Mouse (Mus musculus) midbrain, embryonic 15.5 days (tissue): ENCODE results near the gene Ly6g6f. TPM values are rescaled to one million over a fixed set of nuclear protein-coding genes. Genes with fewer than 3 reads are reported as not detected.

ENCODE experiments used
- ATAC-seq: fragments of 200-750 bp; cut with Nextera tagmentation; replicated peaks from 2 replicates; pipeline ENCODE4 v1.8.0; 2017; ENCODE audit warnings: moderate TSS enrichment
- H3K27ac ChIP-seq: fragments of 300-500 bp; sonication (generic); 2 replicates; pipeline ENCODE4 v1.5.1; 2015; ENCODE audit warnings: mild to moderate bottlenecking, inconsistent platforms
- H3K27me3 ChIP-seq: fragments of 300-500 bp; sonication (generic); replicated peaks from 2 replicates; pipeline ENCODE4 v1.6.1; 2015; ENCODE audit warnings: inconsistent platforms
- H3K36me3 ChIP-seq: fragments of 300-500 bp; sonication (generic); replicated peaks from 2 replicates; pipeline ENCODE4 v1.6.1; 2015; ENCODE audit warnings: inconsistent platforms
- H3K4me1 ChIP-seq: fragments of 300-500 bp; sonication (generic); 2 replicates; pipeline ENCODE4 v1.6.1; 2015; ENCODE audit warnings: inconsistent platforms
- H3K4me2 ChIP-seq: fragments of 300-500 bp; sonication (generic); 2 replicates; pipeline ENCODE4 v1.6.1; 2015; ENCODE audit warnings: inconsistent platforms, mild to moderate bottlenecking, moderate library complexity
- H3K4me3 ChIP-seq: fragments of 300-500 bp; sonication (generic); 2 replicates; pipeline ENCODE4 v1.5.1; 2015; ENCODE audit warnings: mild to moderate bottlenecking, inconsistent platforms
- H3K9ac ChIP-seq: fragments of 300-500 bp; sonication (generic); 2 replicates; pipeline ENCODE4 v1.6.1; 2015; ENCODE audit warnings: mild to moderate bottlenecking, inconsistent platforms
- H3K9me3 ChIP-seq: fragments of 300-500 bp; sonication (generic); 2 replicates; pipeline ENCODE4 v1.6.1; 2016; ENCODE audit warnings: inconsistent platforms
- WGBS: fragments of 180-500 bp; shearing (Covaris S2); methylation state at CpG from one replicate; pipeline ENCODE4 v1.1.7; 2015; ENCODE audit warnings: mixed read lengths; 5-methylcytosine and 5-hydroxymethylcytosine counted together
- polyA plus RNA-seq: library from polyadenylated mRNA; unstranded; fragments of >200 nt; fragmentation: Nextera tagmentation; extraction: Ambion mirVana; gene quantifications from 2 replicates; pipeline ENCODE4 v1.2.1, GENCODE M21; 2015

The Ly6g6f gene
- polyA plus RNA-seq, 1 experiment from 2014 or later = not detected

DNA sequence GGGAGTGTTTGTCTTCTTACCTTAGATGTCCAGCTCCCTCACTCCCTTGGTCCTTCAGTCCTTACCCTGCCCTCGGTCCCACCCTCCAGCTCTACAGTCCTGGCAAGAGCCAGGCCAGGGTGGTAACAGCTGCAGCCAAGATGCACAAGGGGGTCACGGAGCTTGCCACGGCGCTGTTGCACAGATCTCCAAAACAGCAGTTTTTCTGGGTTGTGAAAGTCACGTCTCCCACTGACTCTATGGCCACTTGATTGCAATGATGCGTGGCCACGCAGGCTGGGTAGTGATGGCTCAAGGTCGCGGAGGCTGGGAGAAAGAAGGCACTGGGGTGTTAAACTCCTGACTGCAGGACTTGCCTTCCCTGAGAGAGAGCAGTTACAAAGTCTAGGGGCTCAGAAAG is 14.0 kb downstream of the Ly6g6f start:
- no peak for ATAC-seq
- H3K27ac ChIP-seq = no peak overlapping the region
- no peak overlapping the region for H3K4me2 ChIP-seq
- WGBS = 85% methylated on average over 9 of the region's 9 CpGs
- no peaks in the 10 kb centered on the region for H3K9me3 ChIP-seq
- H3K9ac ChIP-seq = no peak overlapping the region
- no peaks in the 10 kb centered on the region for H3K4me1 ChIP-seq
- H3K27me3 ChIP-seq = peaks cover 8% of the 10 kb centered on the region; the same call in 1 of the 2 replicates
- H3K4me3 ChIP-seq = no peak overlapping the region
- no peaks in the 10 kb centered on the region for H3K36me3 ChIP-seq

DNA sequence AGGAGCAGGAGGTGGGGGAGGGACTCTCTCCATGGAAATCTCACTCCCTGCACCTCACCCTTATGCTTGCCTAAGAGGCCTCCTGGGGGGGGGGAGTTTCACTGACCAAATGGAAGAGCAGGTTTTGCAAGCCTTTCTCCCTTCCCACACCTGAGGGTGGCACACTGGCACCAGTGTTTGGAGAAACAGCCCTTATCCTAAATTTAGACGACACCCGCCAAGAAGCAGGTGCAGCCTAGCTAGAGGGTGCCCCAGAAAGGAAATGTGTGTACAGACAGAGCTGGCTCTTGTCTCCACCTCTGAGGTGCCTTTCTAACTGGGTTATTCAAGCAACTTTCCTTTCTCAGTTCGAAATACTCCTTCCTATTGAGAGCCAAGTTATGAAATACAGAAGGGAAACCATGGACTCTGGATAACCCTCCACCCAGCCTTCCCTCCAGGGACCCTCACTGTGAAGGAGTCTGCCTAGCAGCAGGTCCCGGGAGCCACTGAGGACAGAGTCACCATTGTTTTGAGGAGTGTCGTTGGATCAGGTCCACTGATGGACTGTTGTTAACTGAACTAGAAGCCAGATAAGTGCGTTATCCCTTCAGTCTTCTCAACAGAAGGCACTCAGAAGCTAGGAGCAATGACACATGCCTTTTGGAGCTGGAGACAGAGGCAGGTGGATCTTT is 14.7 kb downstream of the Ly6g6f start:
- peaks cover under 1% of the 10 kb centered on the region; the same call in 1 of the 2 replicates for H3K4me1 ChIP-seq
- no peak overlapping the region for H3K27ac ChIP-seq
- no peak overlapping the region for H3K4me3 ChIP-seq
- H3K9me3 ChIP-seq = no peaks in the 10 kb centered on the region
- peaks cover 14% of the 10 kb centered on the region for H3K27me3 ChIP-seq
- ATAC-seq = no peak
- no peak overlapping the region for H3K9ac ChIP-seq
- no peak overlapping the region for H3K4me2 ChIP-seq
- WGBS = 68% methylated on average over 6 of the region's 6 CpGs
- H3K36me3 ChIP-seq = no peaks in the 10 kb centered on the region

DNA sequence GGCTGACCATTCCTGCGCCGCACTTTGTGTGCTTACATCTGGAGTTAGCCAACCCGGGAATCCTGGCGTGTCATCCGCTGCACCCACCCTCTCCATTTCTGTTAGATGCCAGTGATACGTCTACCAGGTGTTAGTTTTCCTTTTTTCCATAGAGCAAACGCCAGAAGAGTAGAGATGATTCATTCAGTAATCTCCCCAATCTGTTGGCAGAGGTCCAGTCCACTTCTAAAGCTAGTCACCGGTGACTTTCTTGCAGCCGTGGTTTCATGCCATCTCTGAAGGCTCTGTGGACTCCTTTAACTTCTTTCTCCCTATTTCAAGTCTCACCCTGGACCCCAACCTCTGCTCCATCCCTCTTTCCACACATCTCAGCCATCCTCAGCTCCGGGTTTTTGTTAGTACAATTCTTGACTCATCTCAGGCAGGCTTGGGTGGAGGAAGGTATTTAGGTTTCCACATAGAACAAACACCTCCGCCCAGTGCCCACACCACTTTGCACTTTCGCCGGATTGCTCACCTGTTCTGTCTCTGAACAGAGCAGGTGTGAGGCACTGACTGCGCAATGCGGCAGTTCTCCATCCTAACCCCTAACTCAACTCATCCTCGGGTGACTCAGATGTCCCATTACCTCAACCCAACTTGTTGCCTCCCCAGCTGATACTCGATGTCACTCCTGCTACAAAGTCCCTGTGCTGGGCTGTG is 17.0 kb downstream of the Ly6g6f start:
- Histone ChIP-seq H3K4me2 (no peak overlapping the region), H3K27ac (no peak overlapping the region), H3K9ac (no peak overlapping the region), H3K36me3 (no peaks in the 10 kb centered on the region), H3K9me3 (no peaks in the 10 kb centered on the region), H3K4me1 (peaks cover 10% of the 10 kb centered on the region; the same call in 1 of the 2 replicates), H3K27me3 (peaks cover 36% of the 10 kb centered on the region), H3K4me3 (no peak overlapping the region)
- ATAC-seq = no peak
- WGBS = 86% methylated on average over 17 of the region's 17 CpGs

DNA sequence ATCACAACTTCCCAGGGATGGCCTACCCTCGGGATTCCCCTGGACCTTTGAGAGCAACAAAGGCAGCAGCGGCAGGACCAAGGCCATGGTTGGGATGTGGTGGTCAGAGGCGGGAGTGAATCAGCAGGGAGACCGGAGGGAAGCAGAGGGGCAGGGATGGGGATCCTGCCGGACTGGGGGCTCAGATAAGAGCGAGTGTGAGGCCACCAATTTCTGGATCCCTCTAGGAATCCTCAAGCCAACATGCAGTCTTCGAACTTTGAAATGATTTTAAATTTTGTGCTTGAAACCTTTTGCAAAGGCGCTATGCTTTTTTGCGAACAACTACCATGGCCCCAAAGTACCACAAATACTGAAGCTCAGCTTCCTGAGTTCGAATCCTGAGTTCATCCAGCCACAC is 19.3 kb downstream of the Ly6g6f start, which contains the start of gene Mpig6b:
TSS of gene Mpig6b (minus strand) at position 101 of the 400 bp plus-strand sequence.
- WGBS = 46% methylated on average over 10 of the region's 10 CpGs
- ATAC-seq = no peak
- H3K9me3 ChIP-seq = no peaks in the 10 kb centered on the region
- no peak within 1 kb of the TSS for H3K27ac ChIP-seq
- peaks cover 10% of the 10 kb centered on the region; the same call in 1 of the 2 replicates for H3K4me1 ChIP-seq
- peaks cover 41% of the 10 kb centered on the region for H3K27me3 ChIP-seq
- H3K9ac ChIP-seq = peak within 1 kb of the TSS; percentile 26; the same call in 1 of the 2 replicates
- H3K36me3 ChIP-seq = peaks cover 4% of the 10 kb centered on the region; the same call in 1 of the 2 replicates
- peak within 1 kb of the TSS; percentile 43 for H3K4me2 ChIP-seq
- H3K4me3 ChIP-seq = peak within 1 kb of the TSS; percentile 13

GRCm38 (mm10) chr17:35064951-35065947 is 20.2 kb downstream of the Ly6g6f start, which contains the start of gene Ly6g6c:
Gene Ly6g6c, plus strand, starts transcription at chr17:35065388.
- Histone ChIP-seq H3K9ac (peak within 1 kb of the TSS; percentile 26; the same call in 1 of the 2 replicates), H3K27ac (no peak within 1 kb of the TSS), H3K9me3 (no peaks in the 10 kb centered on the region), H3K36me3 (peaks cover 4% of the 10 kb centered on the region; the same call in 1 of the 2 replicates), H3K27me3 (peaks cover 41% of the 10 kb centered on the region), H3K4me2 (peak within 1 kb of the TSS; percentile 43), H3K4me3 (peak within 1 kb of the TSS; percentile 13), H3K4me1 (peaks cover 18% of the 10 kb centered on the region)
- WGBS = under 1% methylated on average over 48 of the region's 48 CpGs
- ATAC-seq = no peak

DNA sequence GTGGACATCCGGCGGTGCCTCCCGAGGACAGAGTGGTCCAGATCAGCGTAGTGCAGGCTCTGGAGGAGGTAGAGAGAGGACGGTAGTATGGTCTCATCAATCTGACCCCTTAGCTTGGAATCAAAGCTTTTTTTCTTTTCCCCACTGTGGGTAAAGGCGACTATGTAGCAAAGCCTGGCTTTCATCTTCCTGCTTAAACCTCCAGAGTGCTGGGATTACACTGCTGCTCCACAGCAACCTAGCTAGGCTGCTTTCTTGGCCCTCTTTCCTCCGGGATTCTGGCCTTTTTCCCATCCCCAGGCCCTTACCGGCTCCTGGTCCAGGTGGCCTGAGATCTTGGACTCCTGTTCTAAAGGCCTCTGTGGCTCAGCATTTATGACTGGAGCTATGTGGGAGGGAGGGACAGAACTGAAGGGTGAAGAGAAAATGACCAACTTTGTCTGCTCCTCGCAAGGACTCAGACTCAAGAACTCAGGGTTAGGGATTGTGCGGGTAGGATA is 21.0 kb downstream of the Ly6g6f start:
- no peaks in the 10 kb centered on the region for H3K9me3 ChIP-seq
- no peak overlapping the region for H3K4me2 ChIP-seq
- H3K9ac ChIP-seq = no peak overlapping the region
- H3K4me1 ChIP-seq = peaks cover 24% of the 10 kb centered on the region
- peaks cover 41% of the 10 kb centered on the region for H3K27me3 ChIP-seq
- 31% methylated on average over 10 of the region's 10 CpGs for WGBS
- H3K4me3 ChIP-seq = no peak overlapping the region
- H3K27ac ChIP-seq = no peak overlapping the region
- ATAC-seq = no peak
- peaks cover 4% of the 10 kb centered on the region; the same call in 1 of the 2 replicates for H3K36me3 ChIP-seq

GRCm38 (mm10) chr17:35063466-35063865 is 21.9 kb downstream of the Ly6g6f start:
- no peak for ATAC-seq
- Histone ChIP-seq H3K9ac (no peak overlapping the region), H3K4me3 (no peak overlapping the region), H3K9me3 (no peaks in the 10 kb centered on the region), H3K4me1 (peaks cover 27% of the 10 kb centered on the region), H3K36me3 (peaks cover 4% of the 10 kb centered on the region; the same call in 1 of the 2 replicates), H3K27ac (no peak overlapping the region), H3K27me3 (peaks cover 41% of the 10 kb centered on the region), H3K4me2 (no peak overlapping the region)
- 95% methylated on average over 3 of the region's 3 CpGs for WGBS

DNA sequence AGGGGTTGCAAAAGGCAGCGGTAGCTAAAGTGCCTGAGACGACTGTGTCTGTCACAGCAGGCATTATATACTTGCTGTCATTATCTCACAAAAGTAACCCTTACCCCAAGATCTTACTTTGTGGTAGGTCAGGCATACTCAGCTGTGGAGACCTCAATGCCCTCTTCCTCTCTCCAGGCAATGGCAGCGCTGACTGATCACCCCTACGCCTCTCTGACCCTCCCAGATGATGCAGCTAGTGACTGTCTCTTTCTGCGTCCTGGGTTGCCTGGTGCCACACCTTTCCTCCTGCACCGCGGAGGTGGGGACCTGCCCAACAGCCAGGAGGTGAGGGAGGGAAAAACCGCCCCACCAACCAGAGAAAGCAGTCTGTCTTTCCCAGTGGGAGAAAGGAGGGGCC is 24.1 kb downstream of the Ly6g6f start:
- Histone ChIP-seq H3K9me3 (no peaks in the 10 kb centered on the region), H3K4me2 (no peak overlapping the region), H3K27ac (no peak overlapping the region), H3K36me3 (peaks cover 4% of the 10 kb centered on the region; the same call in 1 of the 2 replicates), H3K9ac (no peak overlapping the region; the same call in 1 of the 2 replicates), H3K4me1 (peaks cover 30% of the 10 kb centered on the region), H3K27me3 (peaks cover 33% of the 10 kb centered on the region), H3K4me3 (no peak overlapping the region)
- no peak for ATAC-seq
- WGBS = 89% methylated on average over 8 of the region's 8 CpGs

- Histone ChIP-seq H3K27ac (no peak overlapping the region), H3K36me3 (peaks cover 4% of the 10 kb centered on the region; the same call in 1 of the 2 replicates), H3K9me3 (no peaks in the 10 kb centered on the region), H3K4me1 (peaks cover 30% of the 10 kb centered on the region), H3K4me2 (peak overlapping the region; percentile 76), H3K4me3 (peak overlapping the region; percentile 72), H3K9ac (peak overlapping the region; percentile 71; the same call in 1 of the 2 replicates), H3K27me3 (peaks cover 28% of the 10 kb centered on the region)
- 60% methylated on average over 22 of the region's 22 CpGs for WGBS
- ATAC-seq = no peak
Observed at GRCm38 (mm10) chr17:35060737-35061297, 24.6 kb downstream of the Ly6g6f start.

DNA sequence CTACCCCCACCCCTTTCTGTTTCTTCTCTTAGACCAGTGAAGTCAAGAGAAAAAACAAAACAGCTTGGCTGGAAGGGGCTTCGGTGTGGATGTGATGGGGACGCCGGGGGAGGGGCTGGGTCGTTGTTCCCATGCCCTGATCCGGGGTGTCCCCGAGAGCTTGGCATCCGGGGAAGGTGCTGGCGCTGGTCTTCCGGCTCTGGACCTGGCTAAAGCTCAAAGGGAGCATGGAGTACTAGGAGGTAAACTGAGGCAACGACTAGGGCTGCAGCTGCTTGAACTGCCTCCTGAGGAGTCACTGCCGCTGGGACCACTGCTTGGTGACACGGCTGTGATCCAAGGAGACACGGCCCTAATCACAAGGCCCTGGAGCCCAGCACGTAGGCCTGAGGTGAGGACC is 25.3 kb downstream of the Ly6g6f start:
- peak overlapping the region; percentile 72 for H3K4me3 ChIP-seq
- no peak overlapping the region for H3K27ac ChIP-seq
- peak overlapping the region; percentile 76 for H3K4me2 ChIP-seq
- no peaks in the 10 kb centered on the region for H3K9me3 ChIP-seq
- peaks cover 4% of the 10 kb centered on the region; the same call in 1 of the 2 replicates for H3K36me3 ChIP-seq
- H3K27me3 ChIP-seq = peaks cover 21% of the 10 kb centered on the region
- H3K4me1 ChIP-seq = peaks cover 23% of the 10 kb centered on the region
- H3K9ac ChIP-seq = peak overlapping the region; percentile 71
- WGBS = 24% methylated on average over 14 of the region's 14 CpGs
- ATAC-seq = peak; percentile 37
